Mouse (Mus musculus): Measurements from ENCODE around the gene Zbtb7b. TPM values are rescaled to one million over a fixed set of nuclear protein-coding genes. Genes with fewer than 3 reads are reported as not detected.

Gene Zbtb7b
- polyA plus RNA-seq, 1 experiment from 2014 or later = 1.8 TPM

- 77% methylated on average over 4 of the region's 4 CpGs for WGBS (ENCODE audit: insufficient replicate concordance)
- no peaks in the 10 kb centered on the region for H3K9me3 ChIP-seq (replicated peaks)
- DNase-seq (no peak), ATAC-seq (ENCODE audit: low read depth) (no peak)
- H3K4me2 ChIP-seq = no peak overlapping the region
- H3K4me1 ChIP-seq (replicated peaks) = peaks cover 23% of the 10 kb centered on the region
- H3K9ac ChIP-seq = no peak overlapping the region
- peaks cover 24% of the 10 kb centered on the region for H3K27me3 ChIP-seq
- H3K36me3 ChIP-seq = no peaks in the 10 kb centered on the region
- no peak overlapping the region for H3K4me3 ChIP-seq (replicated peaks)
- no peak overlapping the region for H3K27ac ChIP-seq
Measured at GRCm38 (mm10) chr3:89341794-89342193, 52.8 kb downstream of the Zbtb7b start.

DNA sequence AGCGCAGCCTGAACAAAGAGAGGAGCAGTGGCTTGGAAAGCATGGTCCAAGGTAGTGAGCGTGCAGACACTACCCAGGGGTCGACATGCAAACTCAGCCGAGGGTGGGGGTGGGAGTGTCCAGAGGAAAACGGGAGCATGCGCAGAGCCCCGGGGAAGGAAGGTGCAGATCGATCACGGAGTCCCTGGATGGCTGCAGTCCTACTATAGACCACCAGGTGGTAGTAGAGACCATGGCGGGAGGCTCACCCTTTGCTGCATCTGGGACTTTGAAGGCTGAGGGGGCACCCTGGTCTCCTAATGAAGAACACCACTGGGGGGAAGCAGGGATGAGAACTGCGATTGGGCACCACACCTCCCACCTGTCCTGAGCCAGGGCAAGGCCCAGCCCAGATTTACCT lies 54.1 kb downstream of the Zbtb7b start:
- no peak overlapping the region for H3K9ac ChIP-seq
- ATAC-seq (ENCODE audit: low read depth) (0 out of 2 replicates have a peak, but pooled peaks have one; percentile 8), DNase-seq (peak; percentile 50)
- H3K4me1 ChIP-seq (replicated peaks) = peaks cover 21% of the 10 kb centered on the region
- H3K27me3 ChIP-seq = peaks cover 34% of the 10 kb centered on the region
- H3K9me3 ChIP-seq (replicated peaks) = no peaks in the 10 kb centered on the region
- H3K27ac ChIP-seq = no peak overlapping the region
- H3K4me3 ChIP-seq (replicated peaks) = 0 out of 2 replicates have a peak overlapping the region, but pooled peaks have one; percentile 5
- no peaks in the 10 kb centered on the region for H3K36me3 ChIP-seq
- peak overlapping the region; percentile 28 for H3K4me2 ChIP-seq
- WGBS (ENCODE audit: insufficient replicate concordance) = 11% methylated on average over 11 of the region's 11 CpGs

DNA sequence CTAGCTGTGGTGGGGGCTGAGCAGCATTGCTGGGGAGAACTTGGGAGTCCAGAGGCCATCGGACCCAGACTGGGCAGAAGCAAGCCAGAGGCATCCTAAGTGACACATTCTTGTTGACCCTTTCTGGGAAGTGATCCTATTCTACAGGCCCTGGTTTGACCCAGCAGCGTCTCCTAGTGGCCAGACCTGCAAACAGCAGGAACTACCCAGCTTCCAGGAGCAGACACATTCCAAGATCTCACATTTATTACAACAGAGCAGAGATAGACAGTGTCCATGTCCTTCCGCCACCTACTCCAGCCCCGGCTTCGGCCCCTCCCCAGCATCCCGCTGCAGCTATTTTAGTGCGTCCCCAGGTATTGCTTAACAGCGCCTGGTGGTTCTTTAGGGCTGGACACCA lies 55.2 kb downstream of the Zbtb7b start:
- H3K4me3 ChIP-seq (replicated peaks) = no peak overlapping the region
- ATAC-seq (ENCODE audit: low read depth) = no peak
- H3K9ac ChIP-seq = no peak overlapping the region
- peaks cover 41% of the 10 kb centered on the region for H3K27me3 ChIP-seq
- H3K4me1 ChIP-seq (replicated peaks) = peaks cover 21% of the 10 kb centered on the region
- peak; percentile 48 for DNase-seq
- WGBS (ENCODE audit: insufficient replicate concordance) = 31% methylated on average over 8 of the region's 8 CpGs
- H3K27ac ChIP-seq = no peak overlapping the region
- H3K9me3 ChIP-seq (replicated peaks) = no peaks in the 10 kb centered on the region
- no peaks in the 10 kb centered on the region for H3K36me3 ChIP-seq
- no peak overlapping the region for H3K4me2 ChIP-seq

DNA sequence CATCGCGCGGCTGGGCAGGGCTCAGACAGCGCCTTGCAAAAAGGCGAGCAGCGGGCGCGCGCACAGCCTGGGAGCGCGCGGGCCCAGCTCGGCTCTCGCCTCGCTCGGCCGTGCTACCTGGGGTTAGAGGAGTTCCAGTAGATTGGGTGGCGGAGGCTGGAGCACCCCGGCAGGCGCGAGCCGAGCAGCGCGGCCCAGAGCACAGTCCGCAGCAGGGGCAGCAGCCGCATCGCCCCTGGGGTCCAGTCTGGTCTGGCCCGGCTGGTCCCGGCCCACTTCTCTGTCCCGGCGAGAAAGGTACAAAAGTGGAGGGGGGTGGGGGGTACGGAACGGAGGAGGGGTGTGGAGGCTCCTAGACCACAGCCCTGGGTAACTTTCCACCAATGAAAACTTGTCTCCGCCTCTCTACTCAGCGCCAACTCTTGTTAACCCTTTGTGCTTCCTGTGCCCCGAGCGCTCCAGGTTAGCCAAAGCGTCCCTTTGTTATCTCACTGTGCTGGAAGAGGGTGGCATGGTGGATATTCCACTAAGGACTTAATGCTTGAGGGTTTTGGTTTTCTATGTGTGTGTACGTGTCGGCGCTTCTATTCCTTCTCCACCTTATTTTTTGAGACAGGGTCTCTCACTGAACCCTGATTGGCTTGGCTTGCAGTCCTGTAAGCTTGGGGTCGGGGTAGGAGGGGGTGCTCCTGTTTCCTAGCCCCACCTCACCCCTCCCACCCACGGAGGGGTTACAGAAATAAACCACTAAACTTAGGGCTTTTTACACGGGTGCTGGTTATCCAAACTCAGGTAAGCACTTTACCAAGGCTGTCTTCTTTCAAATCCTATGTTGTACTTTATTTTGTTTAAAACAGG lies 56.6 kb downstream of the Zbtb7b start, which contains the start of gene Efna4:
TSS of gene Efna4 (minus strand) at position 308 of the 858 bp plus-strand sequence.
- Histone ChIP-seq H3K27ac (no peak within 1 kb of the TSS), H3K4me1 (replicated peaks) (peaks cover 21% of the 10 kb centered on the region), H3K4me3 (replicated peaks) (peak within 1 kb of the TSS; percentile 65), H3K9ac (peak within 1 kb of the TSS; percentile 64), H3K4me2 (peak within 1 kb of the TSS; percentile 80), H3K9me3 (replicated peaks) (no peaks in the 10 kb centered on the region), H3K36me3 (no peaks in the 10 kb centered on the region), H3K27me3 (peaks cover 55% of the 10 kb centered on the region)
- ATAC-seq (ENCODE audit: low read depth) (peak; percentile 66), DNase-seq (no peak)
- 2% methylated on average over 42 of the region's 44 CpGs for WGBS (ENCODE audit: insufficient replicate concordance)

- no peak for ATAC-seq (ENCODE audit: low read depth)
- DNase-seq = no peak
- Histone ChIP-seq H3K36me3 (no peaks in the 10 kb centered on the region), H3K9me3 (replicated peaks) (no peaks in the 10 kb centered on the region), H3K9ac (peak overlapping the region; percentile 64), H3K4me2 (peak overlapping the region; percentile 80), H3K4me1 (replicated peaks) (peaks cover 24% of the 10 kb centered on the region), H3K27ac (no peak overlapping the region), H3K27me3 (peaks cover 61% of the 10 kb centered on the region), H3K4me3 (replicated peaks) (peak overlapping the region; percentile 65)
- 3% methylated on average over 21 of the region's 21 CpGs for WGBS (ENCODE audit: insufficient replicate concordance)
Measured at GRCm38 (mm10) chr3:89337062-89337720, 57.4 kb downstream of the Zbtb7b start.

DNA sequence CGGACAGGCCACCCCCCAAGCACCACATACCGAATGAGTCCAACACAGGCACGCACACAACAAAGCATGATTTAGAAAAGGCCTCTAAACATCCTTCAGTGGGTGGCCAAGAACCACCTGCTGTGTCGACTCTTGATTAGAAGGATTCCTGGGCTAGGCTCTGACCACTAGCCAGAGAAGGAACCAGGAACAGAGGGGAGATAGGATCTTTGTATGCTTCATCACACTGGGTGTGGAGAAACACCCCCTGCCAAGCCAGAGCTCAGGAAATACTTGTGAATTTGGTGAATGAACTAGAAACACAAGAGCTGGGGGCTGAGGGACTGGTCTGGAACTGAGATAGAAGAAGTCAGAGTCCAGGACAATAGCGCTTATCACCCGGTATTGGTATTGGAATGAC lies 58.0 kb downstream of the Zbtb7b start:
- Histone ChIP-seq H3K27ac (no peak overlapping the region), H3K4me3 (replicated peaks) (no peak overlapping the region)
- ATAC-seq (ENCODE audit: low read depth) = no peak

DNA sequence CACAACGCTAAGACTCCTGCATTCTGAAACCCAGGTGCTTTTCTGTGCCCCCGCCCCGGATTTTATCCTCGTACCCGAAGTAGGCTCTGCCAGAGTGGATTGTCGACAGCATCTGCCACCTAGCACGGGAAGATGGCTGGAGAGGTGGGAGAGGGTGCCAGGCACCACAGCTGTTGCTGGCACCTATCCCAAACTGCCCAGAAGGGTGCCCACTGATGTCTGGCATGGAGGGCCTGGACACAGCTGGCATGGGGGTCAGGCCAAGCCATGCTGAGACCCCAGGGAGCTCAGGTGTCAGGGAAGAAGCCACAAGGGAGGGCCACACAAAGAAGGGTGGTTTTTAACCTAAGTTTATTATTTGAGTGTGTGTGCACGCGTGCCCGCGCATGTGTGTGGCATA lies 61.5 kb downstream of the Zbtb7b start:
- Histone ChIP-seq H3K9ac (no peak overlapping the region), H3K27me3 (peaks cover 79% of the 10 kb centered on the region), H3K36me3 (no peaks in the 10 kb centered on the region), H3K4me2 (no peak overlapping the region), H3K4me3 (replicated peaks) (no peak overlapping the region), H3K4me1 (replicated peaks) (peaks cover 14% of the 10 kb centered on the region), H3K27ac (no peak overlapping the region), H3K9me3 (replicated peaks) (no peaks in the 10 kb centered on the region)
- DNase-seq (no peak), ATAC-seq (ENCODE audit: low read depth) (no peak)
- 78% methylated on average over 11 of the region's 11 CpGs for WGBS (ENCODE audit: insufficient replicate concordance)

More for the DNA sequence above, 58.0 kb downstream of the Zbtb7b start:
- Histone ChIP-seq H3K27me3 (peaks cover 64% of the 10 kb centered on the region), H3K4me2 (0 out of 2 replicates have a peak overlapping the region, but pooled peaks have one; percentile 80), H3K9me3 (replicated peaks) (no peaks in the 10 kb centered on the region), H3K4me1 (replicated peaks) (peaks cover 24% of the 10 kb centered on the region), H3K36me3 (no peaks in the 10 kb centered on the region), H3K9ac (no peak overlapping the region)
- WGBS (ENCODE audit: insufficient replicate concordance) = 29% methylated on average over 6 of the region's 6 CpGs
- DNase-seq = no peak

- no peaks in the 10 kb centered on the region for H3K36me3 ChIP-seq
- no peak for DNase-seq
- peaks cover 8% of the 10 kb centered on the region for H3K4me1 ChIP-seq (replicated peaks)
- no peak overlapping the region for H3K4me2 ChIP-seq
- peaks cover 80% of the 10 kb centered on the region for H3K27me3 ChIP-seq
- no peaks in the 10 kb centered on the region for H3K9me3 ChIP-seq (replicated peaks)
- no peak overlapping the region for H3K4me3 ChIP-seq (replicated peaks)
- 60% methylated on average over 12 of the region's 12 CpGs for WGBS (ENCODE audit: insufficient replicate concordance)
- no peak overlapping the region for H3K9ac ChIP-seq
- H3K27ac ChIP-seq = no peak overlapping the region
- no peak for ATAC-seq (ENCODE audit: low read depth)
Measured at GRCm38 (mm10) chr3:89332476-89332875, 62.1 kb downstream of the Zbtb7b start.

- H3K27me3 ChIP-seq = peaks cover 80% of the 10 kb centered on the region
Measured at GRCm38 (mm10) chr3:89332013-89332412, 62.6 kb downstream of the Zbtb7b start.

GRCm38 (mm10) chr3:89331561-89331960 lies 63.0 kb downstream of the Zbtb7b start:
- Histone ChIP-seq H3K27me3 (peaks cover 82% of the 10 kb centered on the region), H3K27ac (no peak overlapping the region), H3K4me2 (no peak overlapping the region), H3K9me3 (replicated peaks) (no peaks in the 10 kb centered on the region), H3K9ac (no peak overlapping the region), H3K36me3 (no peaks in the 10 kb centered on the region), H3K4me1 (replicated peaks) (peaks cover 3% of the 10 kb centered on the region; the same call in 1 of the 2 replicates), H3K4me3 (replicated peaks) (no peak overlapping the region)
- WGBS (ENCODE audit: insufficient replicate concordance) = 59% methylated on average over 13 of the region's 13 CpGs
- DNase-seq (no peak), ATAC-seq (ENCODE audit: low read depth) (no peak)

More at GRCm38 (mm10) chr3:89332013-89332412, 62.6 kb downstream of the Zbtb7b start:
- no peaks in the 10 kb centered on the region for H3K9me3 ChIP-seq (replicated peaks)
- peaks cover 4% of the 10 kb centered on the region for H3K4me1 ChIP-seq (replicated peaks)
- WGBS (ENCODE audit: insufficient replicate concordance) = 58% methylated on average over 10 of the region's 10 CpGs
- H3K4me2 ChIP-seq = no peak overlapping the region
- no peak overlapping the region for H3K27ac ChIP-seq
- H3K36me3 ChIP-seq = no peaks in the 10 kb centered on the region
- H3K4me3 ChIP-seq (replicated peaks) = no peak overlapping the region
- ATAC-seq (ENCODE audit: low read depth) (no peak), DNase-seq (no peak)
- no peak overlapping the region for H3K9ac ChIP-seq

DNA sequence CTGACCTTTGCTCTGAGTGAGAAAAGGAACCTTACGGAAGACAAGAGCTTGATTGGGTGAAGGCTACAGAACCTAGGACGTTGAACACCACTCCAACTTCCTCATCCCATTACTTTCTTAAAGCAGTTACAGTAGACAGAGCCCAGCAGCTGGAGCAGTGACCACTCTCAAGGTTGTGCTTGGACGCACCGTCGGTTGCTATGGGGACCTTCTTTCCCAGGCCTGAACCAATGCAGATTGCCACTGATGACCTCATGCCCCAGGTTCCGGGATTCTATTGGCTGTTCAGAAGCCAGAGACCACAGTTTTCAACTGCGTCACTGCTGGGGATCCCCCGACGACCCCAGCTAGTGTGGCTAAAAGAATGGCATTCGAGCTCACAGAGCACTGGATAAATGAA lies 63.6 kb downstream of the Zbtb7b start:
- Histone ChIP-seq H3K9ac (no peak overlapping the region), H3K4me3 (replicated peaks) (no peak overlapping the region), H3K27ac (no peak overlapping the region), H3K36me3 (no peaks in the 10 kb centered on the region), H3K4me1 (replicated peaks) (0 out of 2 replicates have a peak, but pooled peaks cover 5% of the 10 kb centered on the region), H3K9me3 (replicated peaks) (no peaks in the 10 kb centered on the region), H3K27me3 (peaks cover 80% of the 10 kb centered on the region), H3K4me2 (no peak overlapping the region)
- ATAC-seq (ENCODE audit: low read depth) = no peak
- DNase-seq = no peak
- 21% methylated on average over 10 of the region's 10 CpGs for WGBS (ENCODE audit: insufficient replicate concordance)

Data from liver, embryonic 13.5 days (tissue).